Mouse (Mus musculus) left cerebral cortex, adult 18-20 months (tissue): Measurements from ENCODE around the gene Try10. TPM values are rescaled to one million over a fixed set of nuclear protein-coding genes. Genes with fewer than 3 reads are reported as not detected.
"Not testable (repeated sequence)": the region's sequence is repeated elsewhere in the genome, so short reads cannot be mapped to it uniquely, and the experiment has no call there.

ENCODE experiments used
- DNase-seq, 2 experiments: peaks; one replicate each; pipeline ENCODE4 v3.0.0; 2021 to 2022; ENCODE audit warnings: low spot score in 2 of 2, mixed read lengths in 1 of 2
- long read RNA-seq, 2 experiments: library from polyadenylated mRNA; stranded (forward); transcript quantifications; one replicate each; pipeline ENCODE4 v2.0.0; 2021
- total RNA-seq, 2 experiments: library from RNA; stranded (reverse); gene quantifications; 2 replicates each; pipeline ENCODE4 v1.2.3; 2021

Gene Try10
- not detected for total RNA-seq
- long read RNA-seq, experiment 1: 0 reads
- long read RNA-seq, experiment 2: 0 reads

DNA sequence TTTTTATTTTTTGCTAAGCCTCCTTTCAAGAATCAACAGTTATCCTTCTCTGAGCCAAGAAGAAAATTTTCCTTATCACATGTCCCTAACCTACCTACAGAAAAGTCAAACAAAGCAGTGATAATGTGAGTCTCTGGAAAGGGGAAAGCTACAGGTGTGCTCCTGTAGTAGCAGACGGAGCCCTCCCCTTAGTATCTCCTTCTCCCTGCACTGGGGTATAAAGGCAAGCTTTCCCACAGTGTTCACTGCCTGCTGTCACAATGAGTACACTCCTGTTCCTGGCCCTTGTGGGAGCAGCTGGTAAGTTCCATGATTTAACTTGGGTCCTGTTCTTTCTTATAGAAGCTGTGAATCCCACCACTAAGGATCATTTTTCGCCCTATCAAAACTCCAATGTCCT, at the start of gene Try10:
Gene Try10, plus strand, starts transcription at position 174 of the 400 bp plus-strand sequence.
- no peak for DNase-seq

- not testable (repeated sequence) for DNase-seq
Observed at GRCm38 (mm10) chr6:41316741-41317140, 37.2 kb upstream of the Try10 start, which contains the start of gene Try5. Try5 (minus strand) TSS chr6:41316841.

DNA sequence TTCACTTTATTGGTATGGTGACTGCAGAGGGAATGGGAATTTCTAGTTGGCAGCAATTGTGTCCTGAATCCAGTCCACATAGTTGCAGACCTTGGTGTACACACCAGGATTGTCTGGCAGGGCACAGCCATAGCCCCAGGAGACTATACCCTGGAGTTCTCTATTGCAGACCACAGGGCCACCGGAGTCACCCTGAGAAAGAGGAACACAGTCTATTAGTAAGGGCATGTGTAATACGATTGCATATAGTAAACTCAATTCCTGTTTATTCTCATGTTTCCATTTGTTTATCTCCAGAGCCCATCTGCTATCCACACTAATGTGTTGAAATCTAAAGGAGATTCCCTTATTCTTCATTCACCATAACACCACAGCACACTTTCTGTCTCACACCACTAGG, 19.9 kb downstream of the Try10 start:
- not testable (repeated sequence) for DNase-seq

DNA sequence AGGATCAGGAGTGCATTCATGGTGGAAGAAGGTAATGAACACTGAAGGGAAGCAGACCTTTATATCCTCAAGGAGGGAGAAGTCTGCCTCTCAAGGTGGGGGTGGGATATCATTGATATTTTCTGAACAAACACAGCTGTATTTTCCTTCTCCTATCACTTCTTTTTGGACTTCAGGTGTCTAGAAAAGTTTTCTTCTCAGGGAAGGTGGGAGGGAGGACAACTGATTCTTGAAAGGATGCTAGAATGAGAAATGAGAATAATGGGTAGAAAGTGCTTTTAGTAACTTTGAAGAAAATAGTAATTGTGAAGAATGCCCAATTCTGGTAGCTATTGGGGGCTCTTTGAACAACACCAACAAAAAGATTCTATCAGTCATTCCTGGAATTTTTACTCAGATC, 23.7 kb downstream of the Try10 start, which contains the start of gene Prss3:
Gene Prss3, minus strand, starts transcription at position 101 of the 400 bp plus-strand sequence.
- DNase-seq: not testable (repeated sequence)

DNA sequence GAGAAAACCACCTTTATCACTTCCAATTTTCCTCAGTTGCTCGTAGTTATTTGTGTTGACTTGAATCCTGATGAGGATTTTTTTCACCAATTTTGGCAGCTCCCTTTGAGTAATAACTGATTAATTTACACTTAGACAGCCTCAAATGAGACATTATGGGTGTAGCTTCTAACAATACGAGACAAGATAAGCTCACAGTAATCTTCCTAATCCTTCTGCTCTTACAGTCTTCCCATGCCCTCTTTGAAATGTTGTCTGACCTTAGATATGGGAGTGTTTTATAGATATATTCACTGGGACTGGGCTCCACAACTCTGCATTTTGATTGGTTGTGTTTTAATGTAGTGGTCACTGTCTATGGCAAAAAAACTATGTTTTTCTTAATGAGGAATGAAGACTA, 32.9 kb downstream of the Try10 start:
- DNase-seq: no peak

DNA sequence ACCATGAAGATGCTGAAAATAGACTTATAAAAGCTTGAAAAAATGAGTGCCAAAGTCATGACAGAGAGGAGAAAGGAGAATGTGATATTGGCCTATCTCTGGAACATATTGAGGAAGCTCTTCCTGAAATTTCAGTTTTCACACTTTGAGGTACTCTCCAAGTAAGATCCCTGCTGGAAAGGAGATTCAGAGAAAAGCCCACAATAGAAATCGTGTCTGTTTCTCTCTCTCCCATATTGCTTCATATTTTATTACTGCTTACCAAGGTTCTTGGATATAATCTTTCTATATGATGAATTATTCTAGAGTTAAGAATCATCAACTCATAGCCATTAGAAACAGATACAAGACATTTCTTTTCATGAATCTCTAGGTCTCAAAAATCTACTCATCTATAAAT, 37.7 kb downstream of the Try10 start:
- DNase-seq: not testable (repeated sequence)

DNA sequence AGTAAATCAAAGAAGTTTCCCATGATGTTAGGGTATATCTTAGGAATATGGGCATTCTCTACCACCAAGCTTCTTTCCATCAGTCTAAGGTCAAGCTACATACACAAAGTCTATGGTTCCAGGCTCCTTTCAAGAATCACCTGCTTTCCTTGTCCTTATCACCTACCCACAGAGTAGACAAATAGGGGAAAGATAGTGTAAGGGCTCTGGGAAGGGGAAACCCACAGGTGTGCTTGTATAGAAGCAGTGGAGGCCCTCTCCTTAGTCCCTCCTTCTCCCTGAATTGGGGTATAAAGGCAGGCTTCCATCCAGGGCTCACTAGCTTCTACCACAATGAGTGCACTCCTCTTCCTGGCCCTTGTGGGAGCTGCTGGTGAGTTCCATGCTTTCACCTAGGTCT, 38.2 kb downstream of the Try10 start, which contains the start of gene Gm5771:
Gene Gm5771, plus strand, starts transcription at position 301 of the 400 bp plus-strand sequence.
- not testable (repeated sequence) for DNase-seq

Other genes starting within 250 kb of the Try10 start
- not detected for gene Try4, start 51.8 kb upstream of the Try10 start, total RNA-seq
- gene Try5, start 37.3 kb upstream of the Try10 start, total RNA-seq: not detected
- not detected for gene Prss3, start 23.6 kb downstream of the Try10 start, total RNA-seq
- not detected for gene Gm5771, start 38.3 kb downstream of the Try10 start, total RNA-seq
- gene Gm10334, start 92.0 kb downstream of the Try10 start, total RNA-seq: under 1 TPM; 0.58 to 0.68 TPM
- not detected for gene Prss1, start 104.8 kb downstream of the Try10 start, total RNA-seq
- gene Prss2, start 167.7 kb downstream of the Try10 start, total RNA-seq: not detected